Mouse (Mus musculus) forebrain, embryonic 12.5 days (tissue): ENCODE data around the gene E430018J23Rik. TPM values are rescaled to one million over a fixed set of nuclear protein-coding genes. Genes with fewer than 3 reads are reported as not detected.
"Not testable (repeated sequence)": the region's sequence is repeated elsewhere in the genome, so short reads cannot be mapped to it uniquely, and the experiment has no call there.

Source experiments
- ATAC-seq: fragments of 200-750 bp; cut with Nextera tagmentation; 2 replicates; pipeline ENCODE4 v1.8.0; 2017; ENCODE audit warnings: moderate TSS enrichment; ENCODE audit not compliant: low FRiP score
- H3K27ac ChIP-seq: fragments of 300-500 bp; sonication (generic); 2 replicates; pipeline ENCODE4 v1.5.1; 2016; ENCODE audit warnings: mild to moderate bottlenecking
- H3K27me3 ChIP-seq: fragments of 300-500 bp; sonication (generic); 2 replicates; pipeline ENCODE4 v1.6.1; 2016; ENCODE audit warnings: mild to moderate bottlenecking
- H3K36me3 ChIP-seq: fragments of 300-500 bp; sonication (generic); replicated peaks from 2 replicates; pipeline ENCODE4 v1.6.1; 2016; ENCODE audit warnings: mild to moderate bottlenecking
- H3K4me1 ChIP-seq: fragments of 300-500 bp; sonication (generic); 2 replicates; pipeline ENCODE4 v1.6.1; 2016
- H3K4me2 ChIP-seq: fragments of 300-500 bp; sonication (generic); 2 replicates; pipeline ENCODE4 v1.6.1; 2016; ENCODE audit warnings: mild to moderate bottlenecking, moderate library complexity
- H3K4me3 ChIP-seq: fragments of 300-500 bp; sonication (generic); replicated peaks from 2 replicates; pipeline ENCODE4 v1.5.1; 2016; ENCODE audit warnings: mild to moderate bottlenecking
- H3K9ac ChIP-seq: fragments of 300-500 bp; sonication (generic); 2 replicates; pipeline ENCODE4 v1.6.1; 2016; ENCODE audit warnings: mild to moderate bottlenecking
- H3K9me3 ChIP-seq: fragments of 300-500 bp; sonication (generic); 2 replicates; pipeline ENCODE4 v1.6.1; 2016
- WGBS: fragments of 180-500 bp; shearing (Covaris S2); methylation state at CpG from one replicate; pipeline ENCODE4 v1.1.7; 2016; 5-methylcytosine and 5-hydroxymethylcytosine counted together
- polyA plus RNA-seq: library from polyadenylated mRNA; unstranded; fragments of >200 nt; fragmentation: Nextera tagmentation; extraction: Ambion mirVana; gene quantifications from 2 replicates; pipeline ENCODE4 v1.2.1, GENCODE M21; 2016

E430018J23Rik gene
- polyA plus RNA-seq = 5.2 and 5.5 TPM in 2 replicates

- peaks cover 14% of the 10 kb centered on the region for H3K36me3 ChIP-seq
- H3K9me3 ChIP-seq = no peaks in the 10 kb centered on the region
- peak; percentile 95 for ATAC-seq
- peak within 1 kb of the TSS; percentile 79 for H3K4me2 ChIP-seq
- peaks cover 3% of the 10 kb centered on the region; the same call in 1 of the 2 replicates for H3K27me3 ChIP-seq
- peak within 1 kb of the TSS; percentile 86 for H3K9ac ChIP-seq
- H3K4me1 ChIP-seq = peaks cover 15% of the 10 kb centered on the region
- peak within 1 kb of the TSS; percentile 70 for H3K4me3 ChIP-seq
- 2% methylated on average over 45 of the region's 45 CpGs for WGBS
- H3K27ac ChIP-seq = peak within 1 kb of the TSS; percentile 75
Measured at GRCm38 (mm10) chr7:127393157-127393943, at the start of gene E430018J23Rik. Gene E430018J23Rik, minus strand, starts transcription at chr7:127393629.

- peaks cover 10% of the 10 kb centered on the region for H3K36me3 ChIP-seq
- no peak for ATAC-seq
Measured at GRCm38 (mm10) chr7:127437724-127438123, 44.3 kb upstream of the E430018J23Rik start.

GRCm38 (mm10) chr7:127435206-127435605 is 41.8 kb upstream of the E430018J23Rik start:
- no peak overlapping the region for H3K27ac ChIP-seq
- ATAC-seq = no peak
- no peak overlapping the region for H3K4me2 ChIP-seq
- H3K36me3 ChIP-seq = no peaks in the 10 kb centered on the region
- H3K9me3 ChIP-seq = peaks cover 9% of the 10 kb centered on the region; the same call in 1 of the 2 replicates
- 96% methylated on average over 4 of the region's 4 CpGs for WGBS
- no peaks in the 10 kb centered on the region for H3K4me1 ChIP-seq
- H3K27me3 ChIP-seq = peaks cover 3% of the 10 kb centered on the region; the same call in 1 of the 2 replicates
- H3K4me3 ChIP-seq = no peak overlapping the region
- H3K9ac ChIP-seq = no peak overlapping the region

More at GRCm38 (mm10) chr7:127437724-127438123, 44.3 kb upstream of the E430018J23Rik start:
- Histone ChIP-seq H3K9me3 (peaks cover 9% of the 10 kb centered on the region; the same call in 1 of the 2 replicates), H3K9ac (no peak overlapping the region), H3K27me3 (peaks cover 3% of the 10 kb centered on the region; the same call in 1 of the 2 replicates), H3K4me1 (no peaks in the 10 kb centered on the region), H3K4me2 (no peak overlapping the region), H3K4me3 (no peak overlapping the region), H3K27ac (no peak overlapping the region)
- WGBS = 87% methylated on average over 3 of the region's 3 CpGs

- no peak overlapping the region for H3K4me2 ChIP-seq
- H3K4me3 ChIP-seq = no peak overlapping the region
- no peak overlapping the region for H3K27ac ChIP-seq
- H3K27me3 ChIP-seq = peaks cover 17% of the 10 kb centered on the region
- no peak for ATAC-seq
- H3K36me3 ChIP-seq = no peaks in the 10 kb centered on the region
- WGBS = 67% methylated on average over 3 of the region's 3 CpGs
- no peak overlapping the region for H3K9ac ChIP-seq
- H3K4me1 ChIP-seq = peaks cover 8% of the 10 kb centered on the region
- no peaks in the 10 kb centered on the region for H3K9me3 ChIP-seq
Measured at GRCm38 (mm10) chr7:127426354-127426753, 32.9 kb upstream of the E430018J23Rik start.

GRCm38 (mm10) chr7:127425911-127426310 is 32.5 kb upstream of the E430018J23Rik start:
- H3K27ac ChIP-seq = no peak overlapping the region
- no peak overlapping the region for H3K9ac ChIP-seq
- no peaks in the 10 kb centered on the region for H3K36me3 ChIP-seq
- WGBS = 79% methylated on average over 2 of the region's 2 CpGs
- peaks cover 12% of the 10 kb centered on the region for H3K4me1 ChIP-seq
- peaks cover 17% of the 10 kb centered on the region for H3K27me3 ChIP-seq
- no peak for ATAC-seq
- no peaks in the 10 kb centered on the region for H3K9me3 ChIP-seq
- H3K4me2 ChIP-seq = no peak overlapping the region
- no peak overlapping the region for H3K4me3 ChIP-seq

GRCm38 (mm10) chr7:127425291-127425690 is 31.9 kb upstream of the E430018J23Rik start:
- WGBS = 90% methylated on average over 3 of the region's 3 CpGs
- Histone ChIP-seq H3K27ac (no peak overlapping the region), H3K4me3 (no peak overlapping the region), H3K27me3 (peaks cover 17% of the 10 kb centered on the region), H3K4me2 (no peak overlapping the region), H3K36me3 (no peaks in the 10 kb centered on the region), H3K4me1 (peaks cover 13% of the 10 kb centered on the region), H3K9ac (no peak overlapping the region), H3K9me3 (no peaks in the 10 kb centered on the region)
- no peak for ATAC-seq

GRCm38 (mm10) chr7:127422247-127422646 is 28.8 kb upstream of the E430018J23Rik start:
- no peaks in the 10 kb centered on the region for H3K9me3 ChIP-seq
- no peak overlapping the region for H3K27ac ChIP-seq
- H3K4me2 ChIP-seq = peak overlapping the region; percentile 99
- peaks cover 13% of the 10 kb centered on the region for H3K4me1 ChIP-seq
- peak; percentile 66; the same call in 1 of the 2 replicates for ATAC-seq
- peak overlapping the region; percentile 29; the same call in 1 of the 2 replicates for H3K9ac ChIP-seq
- peaks cover 17% of the 10 kb centered on the region for H3K27me3 ChIP-seq
- under 1% methylated on average over 15 of the region's 15 CpGs for WGBS
- peaks cover 16% of the 10 kb centered on the region for H3K36me3 ChIP-seq
- peak overlapping the region; percentile 88 for H3K4me3 ChIP-seq

- Histone ChIP-seq H3K9me3 (no peaks in the 10 kb centered on the region), H3K4me2 (peak within 1 kb of the TSS; percentile 99), H3K36me3 (peaks cover 16% of the 10 kb centered on the region), H3K9ac (peak within 1 kb of the TSS; percentile 92), H3K27me3 (peaks cover 17% of the 10 kb centered on the region), H3K27ac (peak within 1 kb of the TSS; percentile 69; the same call in 1 of the 2 replicates), H3K4me1 (peaks cover 13% of the 10 kb centered on the region), H3K4me3 (peak within 1 kb of the TSS; percentile 88)
- under 1% methylated on average over 48 of the region's 48 CpGs for WGBS
- peak; percentile 96 for ATAC-seq
Measured at GRCm38 (mm10) chr7:127421388-127422191, 28.2 kb upstream of the E430018J23Rik start, which contains the start of gene Zfp688. Gene Zfp688, minus strand, starts transcription at chr7:127422068.

GRCm38 (mm10) chr7:127411418-127411817 is 18.0 kb upstream of the E430018J23Rik start:
- no peaks in the 10 kb centered on the region for H3K27me3 ChIP-seq

GRCm38 (mm10) chr7:127406002-127406987 is 12.9 kb upstream of the E430018J23Rik start, which contains the start of gene Zfp764:
Gene Zfp764, minus strand, starts transcription at chr7:127406822.
- WGBS = 7% methylated on average over 40 of the region's 40 CpGs
- H3K9ac ChIP-seq = peak within 1 kb of the TSS; percentile 78
- H3K36me3 ChIP-seq, H3K4me1 ChIP-seq, H3K9me3 ChIP-seq, H3K27me3 ChIP-seq: not testable (repeated sequence)
- peak; percentile 87 for ATAC-seq
- peak within 1 kb of the TSS; percentile 71 for H3K27ac ChIP-seq
- peak within 1 kb of the TSS; percentile 92 for H3K4me2 ChIP-seq
- peak within 1 kb of the TSS; percentile 56 for H3K4me3 ChIP-seq

More at GRCm38 (mm10) chr7:127411418-127411817, 18.0 kb upstream of the E430018J23Rik start:
- ATAC-seq = no peak
- H3K9me3 ChIP-seq = no peaks in the 10 kb centered on the region
- WGBS = 84% methylated on average over 2 of the region's 2 CpGs
- no peaks in the 10 kb centered on the region for H3K4me1 ChIP-seq
- 0 out of 2 replicates have a peak, but pooled peaks cover 5% of the 10 kb centered on the region for H3K36me3 ChIP-seq
- H3K27ac ChIP-seq = no peak overlapping the region
- H3K4me2 ChIP-seq = no peak overlapping the region
- H3K9ac ChIP-seq = no peak overlapping the region
- no peak overlapping the region for H3K4me3 ChIP-seq

GRCm38 (mm10) chr7:127404101-127404500 is 10.7 kb upstream of the E430018J23Rik start:
- H3K36me3 ChIP-seq, H3K4me2 ChIP-seq, H3K27me3 ChIP-seq, H3K9me3 ChIP-seq, H3K27ac ChIP-seq, H3K9ac ChIP-seq, H3K4me3 ChIP-seq, H3K4me1 ChIP-seq, ATAC-seq: not testable (repeated sequence)
- WGBS = 92% methylated on average over 6 of the region's 6 CpGs
